Mouse (Mus musculus): ENCODE measurements at regions not wholly inside any gene's neighbourhood (a gene's known extent, or its start where the extent isn't known, plus 50 kb on each side); places are given as distances from the start of the nearest gene placed in this dataset.
A peak's percentile ranks its signal among the peaks of the same experiment; 100 is the strongest.

DNA sequence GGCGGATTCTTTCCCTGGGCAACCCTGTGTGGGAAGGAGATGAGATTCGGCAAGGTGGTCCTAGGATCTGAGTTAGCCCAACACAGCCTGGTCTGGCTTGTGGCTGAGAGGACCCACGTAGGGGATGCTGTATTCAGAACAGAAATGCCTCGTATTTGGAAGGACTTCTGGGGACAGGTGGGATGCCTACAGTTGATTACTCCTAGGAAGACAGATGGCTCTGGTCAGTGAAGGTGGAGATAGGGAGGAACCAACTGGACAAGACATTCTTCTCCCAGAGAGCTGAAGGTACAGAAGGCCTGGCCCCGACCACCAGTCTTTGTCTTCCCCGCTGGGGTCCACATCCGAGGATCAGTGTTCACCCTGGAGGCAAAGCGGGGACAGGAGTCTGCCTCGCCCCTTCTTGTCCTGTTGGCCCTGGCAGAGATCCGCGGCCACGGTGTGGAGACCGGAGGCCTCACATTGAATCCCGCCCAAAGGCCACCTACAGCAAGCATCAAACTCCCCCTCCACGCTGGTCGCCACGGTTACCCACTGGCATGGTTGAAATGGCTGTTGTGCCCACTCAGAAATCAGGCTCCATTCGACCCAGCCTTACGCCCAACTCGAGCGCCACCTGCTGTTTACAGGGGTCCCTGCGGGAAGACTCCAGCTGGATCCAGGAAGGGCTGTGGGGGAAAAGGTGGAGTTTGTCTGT lies 182.4 kb downstream of the Cdc5l start:
- ATAC-seq (replicated peaks in 1 of 2; ENCODE audit: insufficient read depth in 1 of 2, low FRiP score in 2 of 2, low TSS enrichment in 1 of 2, low read depth in 1 of 2, poor library complexity in 2 of 2, severe bottlenecking in 2 of 2) = peak; percentile 74; a peak in 3 of 4 replicates

- no peak for ATAC-seq (replicated peaks in 1 of 2; ENCODE audit: insufficient read depth in 1 of 2, low FRiP score in 2 of 2, low TSS enrichment in 1 of 2, low read depth in 1 of 2, poor library complexity in 2 of 2, severe bottlenecking in 2 of 2)
Measured at GRCm38 (mm10) chr17:45250450-45250849, 183.1 kb downstream of the Cdc5l start.

- ATAC-seq (replicated peaks in 1 of 2; ENCODE audit: insufficient read depth in 1 of 2, low FRiP score in 2 of 2, low TSS enrichment in 1 of 2, low read depth in 1 of 2, poor library complexity in 2 of 2, severe bottlenecking in 2 of 2) = 0 out of 4 replicates have a peak, but pooled peaks of 1 of the 2 experiments have one; percentile 20
Measured at GRCm38 (mm10) chr17:45247142-45248137, 186.1 kb downstream of the Cdc5l start.

DNA sequence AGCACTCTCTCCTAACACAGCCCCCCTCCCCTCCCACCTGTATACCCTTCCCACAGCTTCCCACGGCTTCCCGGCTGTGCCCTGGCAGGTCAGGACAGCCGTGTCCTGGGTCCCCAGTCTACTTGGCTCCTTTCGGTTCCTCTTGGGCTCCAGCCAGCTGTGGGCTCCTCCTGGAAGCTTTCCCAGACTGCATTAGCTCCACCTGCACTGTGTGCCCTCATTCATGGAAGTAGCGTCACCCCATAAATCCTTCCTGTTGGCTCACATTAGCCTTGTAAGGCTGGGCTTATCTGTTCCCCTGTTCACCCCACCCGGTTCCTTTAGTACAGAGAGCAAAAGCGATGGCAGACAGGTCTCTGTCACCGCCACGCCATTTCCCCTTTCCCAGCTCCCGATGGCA lies 188.7 kb downstream of the Cdc5l start:
- ATAC-seq (replicated peaks in 1 of 2; ENCODE audit: insufficient read depth in 1 of 2, low FRiP score in 2 of 2, low TSS enrichment in 1 of 2, low read depth in 1 of 2, poor library complexity in 2 of 2, severe bottlenecking in 2 of 2) = peak; percentile 71 to 83

GRCm38 (mm10) chr17:45243103-45243502 lies 190.4 kb downstream of the Cdc5l start:
- no peak for ATAC-seq (replicated peaks in 1 of 2; ENCODE audit: insufficient read depth in 1 of 2, low FRiP score in 2 of 2, low TSS enrichment in 1 of 2, low read depth in 1 of 2, poor library complexity in 2 of 2, severe bottlenecking in 2 of 2)

DNA sequence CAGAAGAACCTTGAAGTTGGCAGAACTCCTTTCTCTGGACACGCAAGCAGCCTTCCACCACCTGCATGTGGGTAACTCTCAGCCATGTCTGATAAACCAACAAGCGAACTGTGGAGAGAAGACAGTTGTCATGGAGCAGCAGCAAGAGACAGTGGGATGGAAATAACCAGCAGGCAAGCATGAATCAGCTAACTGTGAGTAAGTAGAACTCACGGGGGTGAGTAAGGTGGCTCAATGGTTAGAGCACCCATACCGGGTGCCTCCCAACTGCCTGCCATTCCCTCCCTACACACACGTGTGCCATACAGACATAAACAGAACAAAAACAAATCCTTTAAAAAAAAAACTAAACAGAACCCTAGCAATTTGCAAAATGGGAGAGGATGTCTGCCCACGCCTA lies 191.5 kb downstream of the Cdc5l start:
- no peak for ATAC-seq (replicated peaks in 1 of 2; ENCODE audit: insufficient read depth in 1 of 2, low FRiP score in 2 of 2, low TSS enrichment in 1 of 2, low read depth in 1 of 2, poor library complexity in 2 of 2, severe bottlenecking in 2 of 2)

DNA sequence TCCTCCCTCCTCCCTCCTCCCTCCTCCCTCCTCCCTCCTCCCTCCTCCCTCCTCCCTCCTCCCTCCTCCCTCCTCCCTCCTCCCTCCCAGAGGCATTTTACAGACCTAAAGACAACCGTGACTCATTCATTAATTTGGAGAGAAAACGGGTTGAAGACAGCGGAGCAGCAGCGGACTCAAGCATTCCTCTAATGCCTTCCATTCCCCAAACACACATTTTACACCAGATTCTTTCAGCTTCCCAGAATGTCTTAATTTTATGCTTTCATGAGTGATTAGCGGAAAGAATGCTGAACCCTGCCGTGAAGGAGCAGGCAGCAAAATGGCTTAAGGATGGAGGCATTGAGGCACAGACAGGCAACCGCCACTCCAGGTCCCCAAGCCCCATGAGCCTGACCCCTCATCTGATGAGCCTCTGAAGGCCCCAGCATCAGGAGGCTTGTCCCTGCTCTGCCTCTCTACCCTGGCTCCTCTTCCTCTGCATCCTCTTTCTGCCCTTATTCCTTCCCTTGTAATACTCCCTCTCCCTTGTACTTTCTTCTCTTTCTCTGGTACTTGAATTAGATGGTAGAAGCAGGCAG lies 192.5 kb downstream of the Cdc5l start:
- ATAC-seq (replicated peaks in 1 of 2; ENCODE audit: insufficient read depth in 1 of 2, low FRiP score in 2 of 2, low TSS enrichment in 1 of 2, low read depth in 1 of 2, poor library complexity in 2 of 2, severe bottlenecking in 2 of 2) = no peak

GRCm38 (mm10) chr17:45240545-45240944 lies 193.0 kb downstream of the Cdc5l start:
- no peak for ATAC-seq (replicated peaks in 1 of 2; ENCODE audit: insufficient read depth in 1 of 2, low FRiP score in 2 of 2, low TSS enrichment in 1 of 2, low read depth in 1 of 2, poor library complexity in 2 of 2, severe bottlenecking in 2 of 2)

GRCm38 (mm10) chr17:45237246-45237645 lies 196.3 kb downstream of the Cdc5l start:
- ATAC-seq (replicated peaks in 1 of 2; ENCODE audit: insufficient read depth in 1 of 2, low FRiP score in 2 of 2, low TSS enrichment in 1 of 2, low read depth in 1 of 2, poor library complexity in 2 of 2, severe bottlenecking in 2 of 2) = no peak

- ATAC-seq (replicated peaks in 1 of 2; ENCODE audit: insufficient read depth in 1 of 2, low FRiP score in 2 of 2, low TSS enrichment in 1 of 2, low read depth in 1 of 2, poor library complexity in 2 of 2, severe bottlenecking in 2 of 2) = no peak
Measured at GRCm38 (mm10) chr17:45235401-45235800, 198.1 kb downstream of the Cdc5l start.

- no peak for ATAC-seq (replicated peaks in 1 of 2; ENCODE audit: insufficient read depth in 1 of 2, low FRiP score in 2 of 2, low TSS enrichment in 1 of 2, low read depth in 1 of 2, poor library complexity in 2 of 2, severe bottlenecking in 2 of 2)
Measured at GRCm38 (mm10) chr17:45232874-45233273, 200.7 kb downstream of the Cdc5l start.

GRCm38 (mm10) chr17:45227190-45227589 lies 206.3 kb downstream of the Cdc5l start:
- ATAC-seq (replicated peaks in 1 of 2; ENCODE audit: insufficient read depth in 1 of 2, low FRiP score in 2 of 2, low TSS enrichment in 1 of 2, low read depth in 1 of 2, poor library complexity in 2 of 2, severe bottlenecking in 2 of 2) = no peak

GRCm38 (mm10) chr17:45226486-45226885 lies 207.1 kb downstream of the Cdc5l start:
- no peak for ATAC-seq (replicated peaks in 1 of 2; ENCODE audit: insufficient read depth in 1 of 2, low FRiP score in 2 of 2, low TSS enrichment in 1 of 2, low read depth in 1 of 2, poor library complexity in 2 of 2, severe bottlenecking in 2 of 2)

DNA sequence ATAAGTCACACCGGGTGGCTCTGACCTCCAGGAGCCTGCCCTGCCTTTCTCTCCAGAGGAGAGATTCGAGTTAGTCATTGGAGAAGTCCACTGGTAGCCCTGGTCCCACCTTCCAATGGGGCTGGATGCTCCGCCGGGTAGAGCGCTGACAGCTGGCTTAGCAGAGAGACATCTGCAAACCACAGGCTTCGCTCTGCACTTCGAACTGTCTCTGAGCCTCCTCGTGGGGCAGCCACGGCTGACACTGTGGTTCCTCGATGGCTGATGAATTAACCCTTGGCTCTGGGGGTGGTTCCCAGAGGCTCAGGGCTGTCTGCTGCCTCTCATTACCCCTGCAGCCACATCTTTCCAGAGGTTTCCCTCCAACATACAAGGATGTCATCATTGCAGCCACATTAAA lies 211.9 kb downstream of the Cdc5l start:
- no peak for ATAC-seq (replicated peaks in 1 of 2; ENCODE audit: insufficient read depth in 1 of 2, low FRiP score in 2 of 2, low TSS enrichment in 1 of 2, low read depth in 1 of 2, poor library complexity in 2 of 2, severe bottlenecking in 2 of 2)

GRCm38 (mm10) chr17:45217126-45217525 lies 216.4 kb downstream of the Cdc5l start:
- no peak for ATAC-seq (replicated peaks in 1 of 2; ENCODE audit: insufficient read depth in 1 of 2, low FRiP score in 2 of 2, low TSS enrichment in 1 of 2, low read depth in 1 of 2, poor library complexity in 2 of 2, severe bottlenecking in 2 of 2)

DNA sequence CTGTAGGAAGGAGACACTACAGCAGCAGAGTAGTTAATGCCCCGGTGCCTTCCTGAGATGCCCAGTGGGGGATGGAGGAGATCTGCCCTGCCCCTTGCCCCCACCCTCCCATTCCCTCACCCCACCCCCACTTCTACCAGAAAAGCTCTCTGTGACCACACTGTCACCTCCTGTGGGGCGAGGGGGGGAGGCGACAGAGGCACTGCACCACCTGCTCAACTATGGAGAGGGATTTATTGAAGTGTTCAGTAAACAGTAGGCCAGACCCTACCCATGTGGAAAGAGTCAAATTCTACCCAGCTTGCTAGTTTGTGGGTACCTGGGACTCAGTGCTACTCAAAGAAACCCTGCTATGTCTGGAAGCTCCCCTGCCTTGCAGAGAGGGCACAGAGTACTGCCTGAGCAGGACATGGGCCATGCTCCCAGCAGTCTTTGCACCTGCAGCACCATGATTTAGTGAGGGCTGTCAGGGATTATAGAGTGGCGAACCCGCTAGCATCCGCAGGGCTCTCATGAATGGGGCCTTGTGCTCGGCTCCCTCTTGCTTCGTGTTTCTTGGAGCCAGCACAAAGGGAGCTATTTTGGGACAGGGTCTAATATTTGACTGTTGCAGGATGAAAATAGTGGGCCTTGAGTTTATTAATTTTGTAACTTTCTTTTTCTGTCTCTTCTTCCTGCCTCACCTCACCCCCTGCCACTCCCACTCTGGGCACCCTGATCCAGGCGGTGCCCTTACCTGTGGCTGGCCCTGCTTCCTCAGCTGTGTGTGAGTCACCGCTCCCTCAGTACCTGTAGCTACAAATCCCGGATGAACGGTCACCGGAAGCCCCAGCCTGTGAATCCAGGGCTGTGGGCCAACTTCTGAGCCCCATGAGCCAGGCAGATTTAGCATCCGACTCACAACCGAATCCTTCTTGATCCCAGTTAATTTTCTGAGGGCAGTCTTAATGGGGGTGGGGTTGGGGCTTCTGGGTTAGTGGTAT lies 218.2 kb downstream of the Cdc5l start:
- no peak for ATAC-seq (replicated peaks in 1 of 2; ENCODE audit: insufficient read depth in 1 of 2, low FRiP score in 2 of 2, low TSS enrichment in 1 of 2, low read depth in 1 of 2, poor library complexity in 2 of 2, severe bottlenecking in 2 of 2)

DNA sequence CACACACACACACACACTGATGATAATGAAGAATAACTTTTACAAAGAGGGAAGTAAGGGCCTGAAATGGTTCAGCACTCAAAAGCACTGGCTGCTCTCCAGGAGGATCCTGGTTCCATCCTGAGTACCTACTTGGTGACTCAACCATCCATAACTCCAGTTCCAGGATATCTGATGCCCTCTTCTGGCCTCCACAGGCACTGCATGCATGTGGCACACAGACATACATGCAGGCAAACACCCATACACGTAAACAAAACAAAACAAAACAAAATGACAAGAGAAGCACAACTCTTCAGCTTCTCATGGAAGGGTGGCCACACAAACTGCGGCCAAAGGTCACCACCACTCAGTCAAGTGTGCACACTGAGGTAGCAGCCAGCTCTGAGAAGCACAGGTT lies 222.6 kb downstream of the Cdc5l start:
- no peak for ATAC-seq (replicated peaks in 1 of 2; ENCODE audit: insufficient read depth in 1 of 2, low FRiP score in 2 of 2, low TSS enrichment in 1 of 2, low read depth in 1 of 2, poor library complexity in 2 of 2, severe bottlenecking in 2 of 2)
